Mouse (Mus musculus): ENCODE measurements around the gene Lrrfip2. TPM values are rescaled to one million over a fixed set of nuclear protein-coding genes. Genes with fewer than 3 reads are reported as not detected.

Gene Lrrfip2
- total and polyA plus RNA-seq, 3 experiments, result 16.6 to 30.9 (median 25.2) TPM

DNA sequence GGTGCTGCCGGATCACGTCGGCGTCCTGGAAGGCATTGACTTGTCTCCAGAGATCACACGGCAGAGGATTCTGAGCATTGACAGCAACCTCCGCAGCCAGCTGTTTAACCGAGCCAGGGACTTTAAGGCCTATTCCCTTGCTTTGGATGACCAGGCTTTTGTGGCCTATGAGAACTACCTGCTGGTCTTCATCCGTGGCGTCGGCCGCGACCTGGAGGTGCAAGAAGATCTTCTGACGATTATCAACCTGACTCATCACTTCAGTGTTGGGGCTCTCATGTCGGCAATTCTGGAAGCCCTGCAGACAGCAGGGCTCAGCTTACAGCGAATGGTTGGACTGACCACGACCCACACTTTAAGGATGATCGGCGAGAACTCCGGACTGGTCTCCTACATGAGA lies 155.0 kb downstream of the Lrrfip2 start:
- Histone ChIP-seq H3K36me3 (replicated peaks in 1 of 2; ENCODE audit: control insufficient read depth in 1 of 2, insufficient read depth in 1 of 2, low read length in 1 of 2) (peaks cover 7 to 36% of the 10 kb centered on the region in 2 experiments), H3K79me2 (replicated peaks; ENCODE audit: control insufficient read depth, extremely low read depth, insufficient read depth, poor library complexity, severe bottlenecking) (peaks cover 61% of the 10 kb centered on the region), H3K27ac (ENCODE audit: insufficient read depth, low read depth) (peak overlapping the region; percentile 78), H3K9ac (ENCODE audit: insufficient read depth, low read depth) (peak overlapping the region; percentile 81), H3K4me3 (replicated peaks in 1 of 3; ENCODE audit: low read depth in 2 of 3, low read length in 2 of 3, poor library complexity in 1 of 3) (peak overlapping the region; percentile 74 to 92 (median 82)), H3K27me3 (replicated peaks) (no peaks in the 10 kb centered on the region), H3K4me1 (ENCODE audit: control insufficient read depth in 1 of 2, insufficient read depth in 2 of 2) (peaks cover 9 to 42% of the 10 kb centered on the region in 2 experiments; a peak in 3 of 4 replicates), H3K9me3 (replicated peaks; ENCODE audit: low read length) (no peaks in the 10 kb centered on the region), H3K4me2 (ENCODE audit: insufficient read depth, low read depth, poor library complexity, severe bottlenecking) (peak overlapping the region; percentile 94; the same call in 1 of the 2 replicates)
- DNase-seq (ENCODE audit: extremely low read depth), result no peak
- in situ Hi-C loops (cut with MboI; ENCODE audit: low pct_ligation_motif_present, low pct_unique_long_range_greater_than_20kb, low sequenced_read_pairs) (loop anchor here (10.0 kb wide), 1 partner anchor 192 kb away; no protein-coding TSS in a partner anchor), dilution Hi-C loops (cut with MboI; ENCODE audit: extremely low pct_ligation_motif_present, extremely low pct_unique_long_range_greater_than_20kb, low sequenced_read_pairs) (no loop called here)
- TF ChIP-seq NRF1 (IDR thresholded peaks at IDR 0.05; ENCODE audit: low read depth, low read length) (no peak), E2F4 (IDR thresholded peaks at IDR 0.05; ENCODE audit: insufficient replicate concordance, low read depth, low read length) (no peak), ZC3H11A (IDR thresholded peaks at IDR 0.05; ENCODE audit: low read depth, low read length) (no peak), MEF2A (IDR thresholded peaks at IDR 0.05; ENCODE audit: borderline replicate concordance, low read depth, low read length) (no peak), MAZ (IDR thresholded peaks at IDR 0.05; ENCODE audit: low read depth, low read length) (no peak), MAFK (IDR thresholded peaks at IDR 0.05; ENCODE audit: insufficient replicate concordance, low read length) (no peak), ELF1 (IDR thresholded peaks at IDR 0.05; ENCODE audit: low read depth, low read length) (no peak), IRF4 (IDR thresholded peaks at IDR 0.05; ENCODE audit: low read depth, low read length) (no peak), CTCF (conservative IDR thresholded peaks at IDR 0.05 in 1 of 2, IDR thresholded peaks at IDR 0.05 in 1 of 2; ENCODE audit: low read depth in 2 of 2, low read length in 2 of 2) (no peak)

DNA sequence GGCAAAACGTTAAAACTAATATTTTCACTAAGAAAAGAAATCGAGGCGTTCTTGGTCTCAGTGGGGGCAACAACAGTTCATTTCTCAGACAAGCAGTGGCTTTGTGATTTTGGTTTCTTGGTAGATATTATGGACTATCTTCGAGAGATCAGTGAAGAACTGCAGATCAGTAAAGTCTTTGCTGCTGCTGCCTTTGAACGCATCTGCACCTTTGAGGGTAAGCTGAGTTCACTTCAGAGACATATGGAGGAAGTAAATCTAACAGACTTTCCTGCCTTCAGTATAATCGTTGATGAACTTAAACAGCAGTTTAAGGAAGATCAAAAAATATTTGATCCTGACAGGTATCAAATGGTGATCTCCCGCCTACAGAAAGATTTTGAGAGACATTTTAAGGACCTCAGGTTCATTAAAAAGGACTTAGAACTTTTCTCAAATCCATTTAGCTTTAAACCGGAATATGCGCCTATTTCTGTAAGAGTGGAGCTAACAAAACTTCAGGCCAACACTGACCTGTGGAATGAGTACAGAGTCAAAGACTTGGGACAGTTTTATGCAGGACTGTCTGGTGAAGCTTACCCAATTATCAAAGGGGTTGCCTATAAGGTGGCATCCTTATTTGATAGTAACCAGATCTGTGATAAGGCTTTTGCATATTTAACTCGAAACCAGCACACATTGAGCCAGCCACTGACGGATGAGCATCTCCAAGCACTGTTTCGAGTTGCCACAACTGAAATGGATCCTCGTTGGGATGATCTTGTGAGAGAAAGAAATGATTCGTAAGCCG lies 155.8 kb downstream of the Lrrfip2 start:
- Histone ChIP-seq H3K36me3 (replicated peaks in 1 of 2; ENCODE audit: control insufficient read depth in 1 of 2, insufficient read depth in 1 of 2, low read length in 1 of 2) (peaks cover 5 to 35% of the 10 kb centered on the region in 2 experiments), H3K9me3 (replicated peaks; ENCODE audit: low read length) (no peaks in the 10 kb centered on the region), H3K79me2 (replicated peaks; ENCODE audit: control insufficient read depth, extremely low read depth, insufficient read depth, poor library complexity, severe bottlenecking) (peaks cover 61% of the 10 kb centered on the region), H3K27ac (ENCODE audit: insufficient read depth, low read depth) (no peak overlapping the region), H3K4me3 (replicated peaks in 1 of 3; ENCODE audit: low read depth in 2 of 3, low read length in 2 of 3, poor library complexity in 1 of 3) (peak overlapping the region; percentile 74 to 92 (median 82)), H3K4me1 (ENCODE audit: control insufficient read depth in 1 of 2, insufficient read depth in 2 of 2) (peaks cover 9 to 50% of the 10 kb centered on the region in 2 experiments; a peak in 3 of 4 replicates), H3K4me2 (ENCODE audit: insufficient read depth, low read depth, poor library complexity, severe bottlenecking) (peak overlapping the region; percentile 94), H3K27me3 (replicated peaks) (no peaks in the 10 kb centered on the region), H3K9ac (ENCODE audit: insufficient read depth, low read depth) (peak overlapping the region; percentile 81)
- dilution Hi-C loops (cut with MboI; ENCODE audit: extremely low pct_ligation_motif_present, extremely low pct_unique_long_range_greater_than_20kb, low sequenced_read_pairs), result no loop called here
- in situ Hi-C loops (cut with MboI; ENCODE audit: low pct_ligation_motif_present, low pct_unique_long_range_greater_than_20kb, low sequenced_read_pairs), result loop anchor here (10.0 kb wide), 1 partner anchor 192 kb away; no protein-coding TSS in a partner anchor
- DNase-seq (ENCODE audit: extremely low read depth), result no peak
- TF ChIP-seq JUN (IDR thresholded peaks at IDR 0.05; ENCODE audit: insufficient read depth, low read depth, low read length) (no peak), SIN3A (IDR thresholded peaks at IDR 0.05; ENCODE audit: low read length) (peak; percentile 13; the same call in 1 of the 2 replicates), TBP (conservative IDR thresholded peaks at IDR 0.05; ENCODE audit: low read depth, low read length) (no peak), ZNF384 (IDR thresholded peaks at IDR 0.05; ENCODE audit: low read depth, low read length) (no peak), MEF2A (IDR thresholded peaks at IDR 0.05; ENCODE audit: borderline replicate concordance, low read depth, low read length) (no peak), E2F4 (IDR thresholded peaks at IDR 0.05; ENCODE audit: insufficient replicate concordance, low read depth, low read length) (no peak), CHD1 (IDR thresholded peaks at IDR 0.05; ENCODE audit: low read depth, low read length) (no peak), ZKSCAN1 (IDR thresholded peaks at IDR 0.05; ENCODE audit: borderline replicate concordance, low read depth, low read length) (no peak), MAZ (IDR thresholded peaks at IDR 0.05; ENCODE audit: low read depth, low read length) (no peak)
